Mouse (Mus musculus) bone marrow, adult 2 months (tissue): ENCODE data around the gene Vgll4. TPM values are rescaled to one million over a fixed set of nuclear protein-coding genes. Genes with fewer than 3 reads are reported as not detected.

Experiments used
- H3K27ac ChIP-seq: fragments of 200-500 bp; 2 replicates; pipeline ENCODE4 v1.5.1; 2012; ENCODE audit warnings: low read depth, mild to moderate bottlenecking, control low read depth, inconsistent platforms, low read length; ENCODE audit not compliant: control insufficient read depth, poor library complexity, insufficient read depth
- H3K4me1 ChIP-seq: fragments of 200-500 bp; 2 replicates; pipeline ENCODE4 v1.6.1; 2011; ENCODE audit warnings: low read length; ENCODE audit not compliant: control insufficient read depth, insufficient read depth
- H3K4me3 ChIP-seq: fragments of 200-500 bp; replicated peaks from 2 replicates; pipeline ENCODE3; 2011; ENCODE audit warnings: mild to moderate bottlenecking, low read depth, low read length, control low read depth; ENCODE audit not compliant: control insufficient read depth
- CTCF ChIP-seq: fragments of 200-500 bp; IDR thresholded peaks from 2 replicates; pipeline ENCODE4 v1.5.1; 2011; ENCODE audit warnings: low read length, control low read depth; ENCODE audit not compliant: control insufficient read depth, insufficient read depth
- POLR2A ChIP-seq: fragments of 200-500 bp; IDR thresholded peaks from 2 replicates; pipeline ENCODE4 v1.6.1; 2011; ENCODE audit warnings: low read depth, mild to moderate bottlenecking, control low read depth, low read length, borderline replicate concordance; ENCODE audit not compliant: control insufficient read depth
- WGBS: fragments of 180-500 bp; shearing (Covaris S2); methylation state at CpG from one replicate; pipeline ENCODE4 v1.1.7; 2018; 5-methylcytosine and 5-hydroxymethylcytosine counted together
- polyA plus RNA-seq: library from polyadenylated mRNA; stranded (reverse); fragments of >200 nt; gene quantifications from 2 replicates; pipeline ENCODE4 v1.2.4, GENCODE M21; 2011; ENCODE audit warnings: low replicate concordance; ENCODE audit not compliant: missing spikeins, insufficient read depth, insufficient read length

Gene Vgll4
- polyA plus RNA-seq, 1 experiment = 9.9 TPM

DNA sequence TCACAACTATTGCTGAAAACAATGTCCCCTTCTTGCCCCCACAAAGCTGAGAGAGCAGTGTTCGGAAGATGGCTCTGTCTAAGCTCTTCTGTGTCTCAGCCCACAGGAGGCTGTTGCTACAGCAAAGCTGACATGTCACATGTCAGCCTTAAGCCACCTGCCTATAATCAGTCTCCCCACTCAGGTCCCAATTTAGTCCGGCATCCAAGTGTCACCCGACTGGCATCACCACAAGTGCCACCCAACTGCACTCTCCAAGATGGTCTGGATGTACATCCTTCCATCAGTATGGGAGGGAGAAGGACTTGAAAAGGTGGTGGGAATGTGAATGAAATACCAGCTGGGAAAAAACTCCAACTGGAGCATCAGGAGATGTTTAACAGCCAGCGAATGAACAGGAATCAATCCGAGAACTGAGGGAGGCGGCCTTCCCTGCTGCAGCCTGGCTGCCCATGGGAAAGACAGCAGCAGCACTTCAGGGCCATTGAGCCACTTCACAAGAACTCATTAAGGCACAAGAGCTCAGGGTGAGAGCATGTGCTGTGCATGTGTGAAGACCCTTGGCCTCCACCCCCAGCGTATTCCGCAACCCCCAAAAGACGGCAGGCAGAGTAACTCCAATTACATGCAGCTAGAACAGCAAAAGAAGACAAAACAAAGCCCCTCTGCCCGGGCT is 55.6 kb downstream of the Vgll4 start:
- Histone ChIP-seq H3K27ac (no peak overlapping the region), H3K4me3 (no peak overlapping the region), H3K4me1 (peaks cover 14% of the 10 kb centered on the region)
- TF ChIP-seq CTCF (no peak), POLR2A (no peak)
- 88% methylated on average over 10 of the region's 10 CpGs for WGBS

DNA sequence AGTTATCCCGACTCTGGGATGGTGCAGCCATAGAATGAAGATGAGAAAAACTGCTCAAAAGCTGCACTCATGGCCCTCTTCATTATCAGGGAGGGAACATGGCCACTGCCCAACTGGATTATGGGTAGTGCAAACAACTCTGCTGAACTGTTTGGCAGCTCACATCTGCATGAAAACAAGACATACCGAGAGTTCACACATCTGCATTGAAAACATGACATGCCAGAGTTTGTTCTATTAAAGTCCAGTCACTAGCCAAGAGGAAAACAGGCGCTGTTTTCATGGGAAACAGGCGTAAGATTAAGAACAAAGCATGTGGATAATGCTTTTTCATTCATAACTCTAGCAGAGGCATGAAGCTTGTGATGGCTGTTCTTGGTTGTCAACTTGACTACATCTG is 56.7 kb downstream of the Vgll4 start:
- 74% methylated on average over 4 of the region's 4 CpGs for WGBS
- H3K4me1 ChIP-seq = peaks cover 8% of the 10 kb centered on the region
- TF ChIP-seq POLR2A (no peak), CTCF (no peak)
- no peak overlapping the region for H3K4me3 ChIP-seq
- no peak overlapping the region for H3K27ac ChIP-seq

DNA sequence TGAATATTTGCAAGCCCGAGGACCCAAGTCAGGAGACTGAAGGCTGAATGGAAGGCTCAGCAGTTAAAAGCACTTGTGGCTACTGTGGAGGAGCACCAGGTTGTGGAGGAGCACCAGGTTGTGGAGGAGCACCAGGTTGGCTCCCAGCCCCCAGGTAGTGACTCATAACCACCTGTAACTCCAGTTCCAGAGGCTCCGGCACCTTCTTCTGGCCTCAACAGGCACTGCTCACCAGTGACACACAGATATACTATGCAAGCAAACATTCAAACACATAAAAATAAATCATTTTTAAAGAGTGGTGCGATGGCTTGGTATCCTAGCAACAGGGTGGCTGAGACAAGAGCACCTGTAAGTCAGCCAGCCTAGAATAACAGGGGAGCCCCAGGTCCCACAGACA is 58.3 kb downstream of the Vgll4 start:
- Histone ChIP-seq H3K27ac (no peak overlapping the region), H3K4me1 (peaks cover 4% of the 10 kb centered on the region; the same call in 1 of the 2 replicates), H3K4me3 (no peak overlapping the region)
- WGBS = 86% methylated on average over 3 of the region's 3 CpGs
- TF ChIP-seq CTCF (no peak), POLR2A (no peak)

DNA sequence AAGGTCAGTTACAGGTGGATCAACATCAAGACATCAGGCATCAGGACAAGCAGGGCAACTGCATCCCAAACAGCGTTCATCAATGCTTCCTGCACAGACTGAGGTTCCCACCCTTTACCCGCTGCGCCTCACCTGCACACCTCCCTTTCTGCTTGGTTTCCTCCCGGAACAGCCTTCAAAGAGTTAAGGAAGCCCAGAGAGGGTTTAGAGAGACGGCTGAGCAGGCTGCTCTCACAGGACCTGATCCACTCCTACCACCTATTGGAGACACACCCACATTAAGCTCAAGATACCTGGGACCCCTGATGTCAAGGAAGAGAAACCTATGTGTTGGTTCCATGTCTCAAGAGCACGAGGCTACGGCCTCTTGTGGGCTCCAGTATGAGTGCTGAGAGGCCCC is 60.0 kb downstream of the Vgll4 start:
- Histone ChIP-seq H3K4me3 (no peak overlapping the region), H3K27ac (no peak overlapping the region), H3K4me1 (peaks cover 4% of the 10 kb centered on the region; the same call in 1 of the 2 replicates)
- TF ChIP-seq CTCF (no peak), POLR2A (no peak)
- WGBS = 85% methylated on average over 7 of the region's 7 CpGs

DNA sequence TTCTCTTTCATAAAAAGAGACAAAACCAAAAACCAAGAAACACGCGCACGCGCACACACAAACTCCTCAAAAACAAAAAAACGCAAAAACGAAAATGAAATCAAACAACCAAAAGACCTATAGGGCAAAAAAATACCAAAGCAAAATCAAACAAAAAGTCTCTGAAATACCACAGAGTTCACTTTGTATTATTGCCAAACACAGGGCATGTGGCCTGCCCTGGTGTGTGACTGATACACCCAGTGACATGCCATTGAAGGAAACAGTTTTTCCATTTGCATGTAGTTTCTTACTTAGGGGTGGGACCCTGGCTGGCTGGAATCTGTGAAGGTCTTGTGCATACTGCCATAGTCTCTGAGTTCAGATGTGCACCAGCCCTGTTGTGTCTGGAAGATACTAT is 62.3 kb downstream of the Vgll4 start:
- Histone ChIP-seq H3K27ac (no peak overlapping the region), H3K4me1 (peaks cover 6% of the 10 kb centered on the region; the same call in 1 of the 2 replicates)
- 79% methylated on average over 6 of the region's 6 CpGs for WGBS

DNA sequence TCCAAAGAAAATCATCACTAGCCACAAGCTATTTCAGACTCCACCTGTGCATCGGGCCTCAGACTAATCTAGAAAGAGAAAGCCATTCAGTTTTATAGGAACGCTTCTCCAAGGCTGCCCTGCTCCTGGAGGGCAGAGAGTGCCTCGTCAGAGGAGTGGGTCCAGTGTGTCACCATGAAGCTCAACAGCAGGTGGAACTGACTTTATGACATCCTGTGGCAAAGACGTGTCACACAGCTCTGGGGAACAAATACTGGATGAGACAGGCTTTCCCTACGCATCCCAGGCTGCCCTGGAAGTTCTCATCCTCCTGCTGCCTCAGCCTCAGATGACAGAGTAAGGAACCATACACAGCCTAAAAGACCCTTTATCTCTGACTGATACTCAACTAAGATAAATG is 63.6 kb downstream of the Vgll4 start:
- WGBS = 70% methylated on average over 5 of the region's 5 CpGs
- Histone ChIP-seq H3K4me1 (peaks cover 6% of the 10 kb centered on the region; the same call in 1 of the 2 replicates), H3K27ac (no peak overlapping the region), H3K4me3 (no peak overlapping the region)
- TF ChIP-seq POLR2A (no peak), CTCF (no peak)

More for the DNA sequence above, 62.3 kb downstream of the Vgll4 start:
- H3K4me3 ChIP-seq = no peak overlapping the region
- TF ChIP-seq POLR2A (no peak), CTCF (no peak)

DNA sequence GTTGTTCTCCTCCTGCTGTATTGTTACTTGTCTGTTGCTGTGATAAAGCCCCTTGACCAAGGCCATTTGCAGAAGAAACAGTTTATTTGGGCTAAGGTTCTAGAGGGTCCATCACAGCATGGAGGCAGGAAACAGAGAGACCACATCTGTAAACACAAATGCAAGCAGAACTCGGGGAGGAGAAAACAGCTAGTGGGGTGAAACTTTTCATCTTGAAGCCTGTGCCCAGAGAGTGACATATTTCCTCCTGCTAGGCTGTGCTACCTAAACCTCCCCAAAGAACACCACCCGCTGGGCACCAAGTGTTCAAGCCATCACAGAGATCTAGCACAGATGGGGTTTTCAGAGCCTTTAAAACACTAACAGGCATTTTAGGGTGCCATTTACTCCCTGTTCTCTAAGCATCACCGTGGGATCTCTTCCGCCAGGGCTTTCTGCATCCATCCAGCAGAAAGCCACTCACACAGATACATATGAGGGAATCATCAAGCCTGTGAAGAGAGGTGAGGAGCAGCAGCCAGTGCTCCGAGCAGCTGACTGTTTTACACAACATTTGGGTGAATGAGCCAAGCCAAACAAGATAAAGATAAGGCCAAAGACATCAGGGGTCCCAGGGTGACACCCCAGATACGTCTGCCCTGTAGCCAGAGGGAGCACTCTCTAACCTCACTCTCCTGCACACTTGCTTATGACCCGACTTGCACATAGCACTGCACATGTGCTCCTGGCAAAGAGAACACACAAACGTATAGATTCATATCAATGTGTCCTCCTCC is 64.4 kb downstream of the Vgll4 start:
- TF ChIP-seq POLR2A (no peak), CTCF (no peak)
- no peak overlapping the region for H3K4me3 ChIP-seq
- peaks cover 6% of the 10 kb centered on the region; the same call in 1 of the 2 replicates for H3K4me1 ChIP-seq
- no peak overlapping the region for H3K27ac ChIP-seq
- WGBS = 55% methylated on average over 8 of the region's 8 CpGs

DNA sequence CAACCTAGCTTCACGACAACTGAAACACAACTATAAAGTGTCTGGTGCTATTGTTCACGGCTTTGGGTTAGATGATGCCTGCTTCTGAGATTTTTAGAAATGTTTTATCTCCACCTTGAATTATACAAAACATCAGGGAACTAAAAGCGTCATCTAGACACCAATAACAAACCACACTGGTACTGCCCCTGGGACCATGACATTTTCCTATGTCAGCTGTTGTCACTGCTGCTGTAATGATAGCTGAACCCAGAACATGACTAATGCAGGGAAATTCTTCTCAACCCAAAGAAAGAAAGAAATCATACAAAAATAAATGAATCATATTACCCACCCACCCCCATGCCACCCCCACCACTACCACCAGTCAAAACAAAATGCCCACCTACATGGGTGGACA is 65.0 kb downstream of the Vgll4 start:
- no peak overlapping the region for H3K4me3 ChIP-seq
- 88% methylated on average over 3 of the region's 3 CpGs for WGBS
- no peak overlapping the region for H3K27ac ChIP-seq
- TF ChIP-seq CTCF = no peak
- no peak for TF ChIP-seq POLR2A
- H3K4me1 ChIP-seq = peaks cover 6% of the 10 kb centered on the region; the same call in 1 of the 2 replicates

DNA sequence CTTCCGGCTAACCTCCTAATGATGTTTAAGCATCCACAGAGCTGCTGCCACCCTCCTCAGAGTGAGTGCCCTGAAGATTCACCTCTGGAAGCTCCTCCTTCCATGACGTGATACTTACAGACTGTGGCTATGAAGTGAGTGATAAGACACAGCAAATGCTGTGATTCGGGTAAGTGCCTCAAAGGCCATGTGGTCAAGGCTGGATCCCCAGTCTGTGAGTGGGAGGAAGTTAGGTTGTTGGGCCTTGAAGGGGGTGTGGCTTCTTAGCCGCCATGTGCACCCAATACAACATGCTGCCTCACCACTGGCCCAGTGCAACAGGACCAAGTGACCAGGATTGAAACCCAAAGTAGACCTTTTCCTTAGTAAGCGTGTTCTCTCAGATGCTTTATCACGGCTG is 65.6 kb downstream of the Vgll4 start:
- Histone ChIP-seq H3K4me3 (no peak overlapping the region), H3K4me1 (peaks cover 6% of the 10 kb centered on the region; the same call in 1 of the 2 replicates), H3K27ac (no peak overlapping the region)
- WGBS = 58% methylated on average over 6 of the region's 6 CpGs
- no peak for TF ChIP-seq POLR2A
- no peak for TF ChIP-seq CTCF
